Mouse (Mus musculus): ENCODE results near the gene Ppm1a.

GRCm38 (mm10) chr12:72792320-72793091 is 35.3 kb downstream of the Ppm1a start:
- TF ChIP-seq CTCF (IDR thresholded peaks at IDR 0.05; ENCODE audit: low read depth) (no peak), EP300 (IDR thresholded peaks at IDR 0.05; ENCODE audit: low read depth) (no peak)

Data from heart, postnatal 0 days (tissue).